Mouse (Mus musculus): ENCODE measurements around the gene Ak1. TPM values are rescaled to one million over a fixed set of nuclear protein-coding genes. Genes with fewer than 3 reads are reported as not detected.

The Ak1 gene
- 96.4 and 102 TPM in 2 replicates for polyA plus RNA-seq (2021; fragmentation: Nextera tagmentation)
- long read RNA-seq, experiment 1, transcript Ak1-202 (7 exons, 2,063 nt), result major isoform, 177 of 234 reads
- long read RNA-seq, experiment 1, partial matches to known transcripts, result 20 of 234 reads
- long read RNA-seq, experiment 1, other reads (novel, unspliced or antisense), result 36 of 234 reads
- long read RNA-seq, experiment 2, transcript Ak1-202 (7 exons, 2,063 nt), result major isoform, 550 of 615 reads
- long read RNA-seq, experiment 2, partial matches to known transcripts, result 31 of 615 reads
- long read RNA-seq, experiment 2, other reads (novel, unspliced or antisense), result 32 of 615 reads

GRCm38 (mm10) chr2:32621517-32621859 lies at the start of gene Ak1:
Ak1 (plus strand) TSS chr2:32621758.

GRCm38 (mm10) chr2:32574497-32574896 lies 47.1 kb upstream of the Ak1 start, which contains the start of gene Pip5kl1:
Pip5kl1 (plus strand) TSS chr2:32574797.

GRCm38 (mm10) chr2:32575586-32576160 lies 45.9 kb upstream of the Ak1 start, which contains the start of gene 9430097D07Rik:
9430097D07Rik (minus strand) TSS chr2:32575684.

GRCm38 (mm10) chr2:32586871-32587351 lies 34.6 kb upstream of the Ak1 start, which contains the start of gene St6galnac4:
St6galnac4 (plus strand) TSS chr2:32587095.

GRCm38 (mm10) chr2:32599409-32599808 lies 22.1 kb upstream of the Ak1 start, which contains the start of gene St6galnac6:
St6galnac6 (plus strand) TSS chr2:32599709.

GRCm38 (mm10) chr2:32646379-32647056 lies 25.0 kb downstream of the Ak1 start, which contains the start of gene Eng:
Eng (plus strand) TSS chr2:32646595.

Small RNA genes within 50 kb of the gene (microRNA-seq; reads per million reads assigned to microRNA genes)
- not detected for gene Gm47291
- gene Mir1954, result not detected

Other genes starting within 250 kb of the Ak1 start
- gene 1110008P14Rik, start 239.8 kb upstream of the Ak1 start, polyA plus RNA-seq (2021; fragmentation: Nextera tagmentation), result 559 and 640 TPM in 2 replicates
- gene Lcn2, start 233.5 kb upstream of the Ak1 start, polyA plus RNA-seq (2021; fragmentation: Nextera tagmentation), result 0.21 and 0.65 TPM in 2 replicates
- 24.8 and 25.1 TPM in 2 replicates for gene Ptges2, start 225.9 kb upstream of the Ak1 start, polyA plus RNA-seq (2021; fragmentation: Nextera tagmentation)
- 2.0 and 3.3 TPM in 2 replicates for gene Naif1, start 171.3 kb upstream of the Ak1 start, polyA plus RNA-seq (2021; fragmentation: Nextera tagmentation)
- gene Slc25a25, start 170.3 kb upstream of the Ak1 start, polyA plus RNA-seq (2021; fragmentation: Nextera tagmentation), result 27.1 and 32.0 TPM in 2 replicates
- 24.3 and 34.4 TPM in 2 replicates for gene Fam102a, start 86.4 kb upstream of the Ak1 start, polyA plus RNA-seq (2021; fragmentation: Nextera tagmentation)
- 150 and 152 TPM in 2 replicates for gene Dpm2, start 50.9 kb upstream of the Ak1 start, polyA plus RNA-seq (2021; fragmentation: Nextera tagmentation)
- 0.95 and 1.2 TPM in 2 replicates for gene Pip5kl1, start 47.0 kb upstream of the Ak1 start, polyA plus RNA-seq (2021; fragmentation: Nextera tagmentation)
- 0.25 and 0.26 TPM in 2 replicates for gene 9430097D07Rik, start 46.1 kb upstream of the Ak1 start, polyA plus RNA-seq (2021; fragmentation: Nextera tagmentation)
- 36.2 and 41.8 TPM in 2 replicates for gene St6galnac4, start 34.7 kb upstream of the Ak1 start, polyA plus RNA-seq (2021; fragmentation: Nextera tagmentation)
- gene St6galnac6, start 22.0 kb upstream of the Ak1 start, polyA plus RNA-seq (2021; fragmentation: Nextera tagmentation), result 10.3 and 11.1 TPM in 2 replicates
- 14.0 and 18.7 TPM in 2 replicates for gene Eng, start 24.8 kb downstream of the Ak1 start, polyA plus RNA-seq (2021; fragmentation: Nextera tagmentation)
- 6.2 and 6.9 TPM in 2 replicates for gene Fpgs, start 82.4 kb downstream of the Ak1 start, polyA plus RNA-seq (2021; fragmentation: Nextera tagmentation)
- gene Cdk9, start 91.3 kb downstream of the Ak1 start, polyA plus RNA-seq (2021; fragmentation: Nextera tagmentation), result 12.5 and 15.1 TPM in 2 replicates
- gene Sh2d3c, start 99.3 kb downstream of the Ak1 start, polyA plus RNA-seq (2021; fragmentation: Nextera tagmentation), result 21.5 and 27.3 TPM in 2 replicates
- gene 6330409D20Rik, start 119.3 kb downstream of the Ak1 start, polyA plus RNA-seq (2021; fragmentation: Nextera tagmentation), result 0.41 and 0.60 TPM in 2 replicates
- gene Tor2a, start 135.5 kb downstream of the Ak1 start, polyA plus RNA-seq (2021; fragmentation: Nextera tagmentation), result 49.3 and 49.8 TPM in 2 replicates
- 0.33 and 0.49 TPM in 2 replicates for gene Ttc16, start 153.9 kb downstream of the Ak1 start, polyA plus RNA-seq (2021; fragmentation: Nextera tagmentation)
- 7.0 and 7.9 TPM in 2 replicates for gene Ptrh1, start 154.0 kb downstream of the Ak1 start, polyA plus RNA-seq (2021; fragmentation: Nextera tagmentation)
- gene Cfap157, start 162.7 kb downstream of the Ak1 start, polyA plus RNA-seq (2021; fragmentation: Nextera tagmentation), result 0.60 and 1.1 TPM in 2 replicates
- gene Stxbp1, start 225.5 kb downstream of the Ak1 start, polyA plus RNA-seq (2021; fragmentation: Nextera tagmentation), result 256 and 296 TPM in 2 replicates